Mouse (Mus musculus): ENCODE data around the gene Cant1.

Cant1 gene

DNA sequence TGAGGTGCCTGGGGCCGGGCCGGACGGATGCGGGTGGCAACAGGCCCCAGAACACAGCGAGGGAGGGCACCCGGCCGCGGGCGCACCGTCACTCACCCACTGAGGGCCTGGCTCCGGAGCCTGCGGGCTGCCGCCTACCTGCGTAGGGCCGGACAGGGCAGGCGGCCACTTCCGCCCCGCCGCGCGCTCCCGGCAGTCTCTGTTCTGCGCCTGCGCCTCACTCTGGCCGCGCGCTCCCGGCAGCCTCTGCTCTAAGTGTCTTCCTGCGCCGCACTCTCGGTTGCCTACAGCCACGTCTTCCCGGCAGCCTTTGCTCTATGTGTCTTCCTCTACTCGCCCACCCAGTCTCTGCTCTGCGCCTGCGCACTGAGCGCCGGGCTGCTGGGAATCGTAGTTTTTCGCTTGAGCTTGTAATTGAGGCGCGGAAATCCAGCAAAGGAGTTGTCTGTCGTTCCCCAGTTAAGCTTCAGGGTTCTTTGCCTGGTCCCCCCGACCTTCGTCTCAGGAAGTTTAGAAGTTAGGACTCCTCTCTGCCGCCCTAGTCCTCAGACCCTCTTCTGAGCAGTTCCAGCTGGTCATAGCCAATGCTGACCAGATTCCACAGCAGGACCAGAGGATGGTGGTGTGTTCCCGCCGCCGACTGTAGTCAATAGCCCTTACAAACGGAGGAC, at the start of gene Cant1:
Gene Cant1, minus strand, starts transcription at position 253 of the 671 bp plus-strand sequence.
- peak; percentile 78 for DNase-seq (ENCODE audit: extremely low read depth, low read depth, low spot score)

- no peak for DNase-seq (ENCODE audit: extremely low read depth, low read depth, low spot score)
Measured at GRCm38 (mm10) chr11:118467441-118468035, 48.7 kb upstream of the Cant1 start.

DNA sequence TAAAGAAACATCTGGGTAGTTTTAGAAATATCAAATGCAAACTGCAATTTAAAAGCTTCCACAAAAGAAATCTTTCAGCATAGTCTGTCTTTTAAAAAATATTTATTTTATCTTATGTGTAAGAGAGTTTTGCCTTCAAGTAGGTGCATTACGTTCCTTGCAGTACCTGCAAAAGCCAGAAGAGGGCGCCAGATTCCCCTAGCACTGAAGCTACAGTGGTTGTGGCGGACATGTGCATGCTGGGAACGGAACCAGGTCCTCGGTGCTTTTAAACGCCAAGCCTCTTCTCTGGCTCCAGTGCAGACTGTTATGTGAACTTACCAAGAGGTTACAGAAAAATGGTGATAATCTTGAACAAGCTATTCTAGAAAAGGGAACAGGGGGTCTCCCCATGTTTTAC, 41.4 kb upstream of the Cant1 start:
- DNase-seq (ENCODE audit: extremely low read depth, low read depth, low spot score): no peak

- DNase-seq (ENCODE audit: extremely low read depth, low read depth, low spot score): no peak
Measured at GRCm38 (mm10) chr11:118459536-118459935, 40.6 kb upstream of the Cant1 start.

GRCm38 (mm10) chr11:118459051-118459450, 40.2 kb upstream of the Cant1 start:
- DNase-seq (ENCODE audit: extremely low read depth, low read depth, low spot score): no peak

- no peak for DNase-seq (ENCODE audit: extremely low read depth, low read depth, low spot score)
Measured at GRCm38 (mm10) chr11:118456937-118457336, 38.1 kb upstream of the Cant1 start.

GRCm38 (mm10) chr11:118455788-118456187, 36.9 kb upstream of the Cant1 start:
- no peak for DNase-seq (ENCODE audit: extremely low read depth, low read depth, low spot score)

- no peak for DNase-seq (ENCODE audit: extremely low read depth, low read depth, low spot score)
Measured at GRCm38 (mm10) chr11:118453886-118454671, 35.2 kb upstream of the Cant1 start.

DNA sequence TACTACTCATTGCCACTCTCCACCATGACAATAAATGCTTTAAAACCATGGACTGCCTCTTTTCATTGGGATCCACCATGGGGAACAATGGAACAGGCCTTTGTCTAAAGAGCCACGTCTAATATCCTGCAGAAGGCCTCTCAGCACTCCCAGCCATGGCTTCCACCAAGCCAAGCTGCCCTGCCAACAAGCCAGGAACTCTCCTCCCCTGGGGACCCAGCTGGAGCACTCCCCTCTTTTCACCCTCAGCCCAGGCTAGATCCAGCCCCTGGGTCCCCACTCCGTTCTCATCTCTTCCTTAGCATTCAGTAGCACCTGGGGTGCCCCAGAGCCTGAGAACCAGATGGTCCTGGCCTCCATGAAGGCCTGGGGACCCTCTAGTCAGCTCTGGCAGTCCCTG, 34.1 kb upstream of the Cant1 start:
- no peak for DNase-seq (ENCODE audit: extremely low read depth, low read depth, low spot score)

DNA sequence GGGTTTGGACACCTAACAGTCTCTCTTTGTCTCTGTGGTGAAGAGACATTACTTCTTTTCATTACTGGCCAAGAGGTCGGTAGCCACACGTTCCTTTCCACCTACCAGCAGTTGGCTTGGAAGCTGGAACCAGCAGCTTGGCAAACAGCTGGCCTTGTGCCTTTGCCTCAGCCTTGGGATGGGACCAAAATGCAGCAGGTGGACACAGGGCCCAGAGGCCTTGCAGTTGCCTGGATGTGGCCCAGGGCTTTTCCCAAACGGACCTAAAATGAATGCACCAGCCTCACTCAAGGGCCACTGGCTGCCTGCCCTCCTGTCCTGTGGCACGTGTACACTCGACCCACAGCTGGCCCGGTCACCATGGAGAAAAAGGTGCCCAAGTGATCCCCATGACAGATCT, 32.3 kb upstream of the Cant1 start:
- DNase-seq (ENCODE audit: extremely low read depth, low read depth, low spot score): no peak

GRCm38 (mm10) chr11:118448385-118448784, 29.5 kb upstream of the Cant1 start:
- no peak for DNase-seq (ENCODE audit: extremely low read depth, low read depth, low spot score)

DNA sequence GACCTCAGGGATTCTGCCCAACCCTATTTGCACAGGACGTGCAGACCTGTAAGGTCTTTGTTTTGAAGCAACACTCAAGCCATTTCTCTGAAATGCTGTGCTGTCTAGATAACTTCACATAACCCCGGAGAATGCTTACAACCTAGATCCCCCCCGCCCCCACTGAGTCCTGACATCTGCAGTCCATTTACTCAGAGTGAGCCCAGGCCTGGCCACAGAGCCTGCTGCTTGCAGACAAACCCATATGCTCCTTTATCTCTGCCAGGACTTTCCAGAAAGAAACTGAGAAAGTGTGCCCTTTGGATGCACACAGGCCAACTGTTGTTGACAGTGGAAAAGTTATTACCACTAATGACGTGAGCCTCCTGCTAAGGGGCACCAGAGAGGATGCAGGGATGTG, 28.5 kb upstream of the Cant1 start:
- DNase-seq (ENCODE audit: extremely low read depth, low read depth, low spot score): no peak

DNA sequence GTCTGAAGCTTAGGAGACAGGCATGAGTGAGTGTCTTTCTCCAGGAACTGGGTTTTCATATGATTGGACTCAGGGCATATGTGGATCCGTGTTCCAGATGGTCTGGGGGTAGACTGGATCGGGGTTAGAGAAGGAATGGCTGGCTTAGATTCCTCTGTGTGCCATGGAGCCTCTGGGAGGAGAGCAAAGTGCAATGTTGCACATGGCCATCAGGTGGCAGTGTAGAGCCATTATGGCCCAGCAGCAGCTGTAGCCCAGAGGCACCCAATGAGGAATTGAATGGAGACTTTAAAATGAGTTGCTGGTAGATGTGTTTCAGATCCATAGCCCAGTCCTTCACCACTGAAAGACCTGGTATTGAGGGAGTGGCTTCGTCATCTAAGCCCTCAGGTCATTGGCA, 27.0 kb upstream of the Cant1 start:
- DNase-seq (ENCODE audit: extremely low read depth, low read depth, low spot score): no peak

GRCm38 (mm10) chr11:118443201-118443970, 24.5 kb upstream of the Cant1 start:
- DNase-seq (ENCODE audit: extremely low read depth, low read depth, low spot score): no peak

- no peak for DNase-seq (ENCODE audit: extremely low read depth, low read depth, low spot score)
Measured at GRCm38 (mm10) chr11:118442691-118443090, 23.8 kb upstream of the Cant1 start.

DNA sequence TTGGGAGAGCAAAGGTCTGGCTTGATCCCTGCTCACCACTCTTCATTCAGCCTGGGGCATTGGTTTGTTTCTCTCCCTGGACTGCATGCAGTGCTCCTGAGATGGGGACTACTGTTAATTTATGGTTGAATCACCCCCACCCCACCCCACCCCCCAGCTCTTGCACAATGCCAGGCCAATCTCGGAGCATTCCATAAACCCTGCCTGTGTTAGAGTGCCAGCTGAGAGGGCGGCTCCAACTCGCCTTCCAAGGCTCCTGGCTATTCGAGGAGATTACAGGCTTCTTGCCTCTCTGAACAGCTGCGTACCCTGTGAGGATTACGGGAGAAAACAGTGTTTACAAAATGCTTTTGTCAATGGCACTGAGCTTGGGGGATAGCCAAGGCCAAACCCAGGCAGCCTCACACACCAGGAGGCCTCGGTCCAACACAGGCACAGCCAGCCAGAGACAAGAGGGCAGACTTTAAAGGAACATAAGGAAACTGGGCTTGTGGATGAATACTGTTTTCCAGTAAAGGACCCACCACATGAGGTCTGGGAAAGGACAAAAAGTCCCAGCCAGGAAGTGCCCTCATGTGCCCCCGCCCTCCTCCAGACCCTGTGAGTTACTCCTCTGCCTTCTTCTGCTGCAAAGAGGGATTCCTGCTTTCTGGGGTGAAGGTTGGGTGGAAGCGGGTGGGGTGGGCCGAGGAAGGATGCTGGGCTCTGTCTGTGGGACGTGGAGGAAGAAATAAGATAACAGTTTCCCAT, 20.0 kb upstream of the Cant1 start:
- DNase-seq (ENCODE audit: extremely low read depth, low read depth, low spot score): peak; percentile 79

- DNase-seq (ENCODE audit: extremely low read depth, low read depth, low spot score): no peak
Measured at GRCm38 (mm10) chr11:118436471-118436935, 17.6 kb upstream of the Cant1 start.

- DNase-seq (ENCODE audit: extremely low read depth, low read depth, low spot score): no peak
Measured at GRCm38 (mm10) chr11:118434093-118434492, 15.2 kb upstream of the Cant1 start.

DNA sequence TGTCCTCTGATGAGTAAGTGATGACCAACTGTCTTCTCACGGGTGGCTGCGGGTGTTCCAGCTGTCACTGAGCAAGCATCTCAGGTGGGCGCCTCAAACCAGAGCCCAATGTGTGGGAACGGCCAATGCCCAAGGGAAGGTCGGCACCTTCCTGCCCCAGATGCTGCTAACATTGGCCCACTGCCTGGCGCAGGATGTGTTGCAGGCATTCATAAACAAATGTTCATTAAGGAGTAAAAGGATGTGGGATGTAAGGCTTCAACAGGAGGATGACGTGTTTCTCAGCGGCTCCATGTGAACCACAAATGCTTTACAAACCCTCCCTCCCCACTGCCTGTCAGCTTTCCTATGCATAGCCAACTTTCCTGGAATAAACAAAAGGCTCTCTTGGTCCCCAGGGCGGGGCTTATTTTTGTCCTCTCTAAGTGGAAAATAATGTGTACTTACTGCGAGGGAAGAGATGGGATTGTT, 14.5 kb upstream of the Cant1 start:
- no peak for DNase-seq (ENCODE audit: extremely low read depth, low read depth, low spot score)
